Mouse (Mus musculus) heart, adult 2 months (tissue): Measurements from ENCODE around the gene Ccdc62. TPM values are rescaled to one million over a fixed set of nuclear protein-coding genes. Genes with fewer than 3 reads are reported as not detected.

Experiments
- DNase-seq, 2 experiments: peaks; one replicate each; pipeline ENCODE4 v3.0.0; 2021
- H3K27ac ChIP-seq: fragments of 200-600 bp; 2 replicates; pipeline ENCODE4 v1.8.1; 2022
- H3K27me3 ChIP-seq: fragments of 200-500 bp; 2 replicates; pipeline ENCODE4 v1.6.1; 2012; ENCODE audit warnings: mild to moderate bottlenecking, low read length, inconsistent platforms, mixed read lengths; ENCODE audit not compliant: control insufficient read depth, insufficient read depth
- H3K36me3 ChIP-seq: fragments of 200-500 bp; 2 replicates; pipeline ENCODE4 v1.6.1; 2012; ENCODE audit warnings: low read length, inconsistent platforms; ENCODE audit not compliant: control insufficient read depth, insufficient read depth
- H3K4me1 ChIP-seq: fragments of 200-500 bp; 2 replicates; pipeline ENCODE4 v1.6.1; 2011; ENCODE audit warnings: low read length; ENCODE audit not compliant: control insufficient read depth, insufficient read depth
- H3K4me3 ChIP-seq: fragments of 200-600 bp; 2 replicates; pipeline ENCODE4 v1.8.1; 2022
- H3K79me2 ChIP-seq: fragments of 200-500 bp; replicated peaks from 2 replicates; pipeline ENCODE4 v1.6.1; 2012; ENCODE audit warnings: mild to moderate bottlenecking, inconsistent platforms, low read length, moderate library complexity, mixed read lengths; ENCODE audit not compliant: control insufficient read depth, insufficient read depth
- H3K9ac ChIP-seq: fragments of 200-500 bp; 2 replicates; pipeline ENCODE4 v1.6.1; 2012; ENCODE audit warnings: low read depth, mild to moderate bottlenecking, control low read depth, inconsistent platforms, low read length, mixed read lengths
- CTCF ChIP-seq: fragments of 200-600 bp; IDR thresholded peaks from 2 replicates; pipeline ENCODE4 v1.8.1; 2022; ENCODE audit warnings: antibody characterized with exemption, mild to moderate bottlenecking, moderate library complexity
- EP300 ChIP-seq: fragments of 200-500 bp; IDR thresholded peaks from 2 replicates; pipeline ENCODE4 v1.6.1; 2011; ENCODE audit warnings: low read depth, low read length, control low read depth; ENCODE audit not compliant: insufficient read depth
- POLR2A ChIP-seq: fragments of 200-500 bp; IDR thresholded peaks from 2 replicates; pipeline ENCODE4 v1.6.1; 2011; ENCODE audit warnings: mild to moderate bottlenecking, low read depth, low read length, control low read depth; ENCODE audit not compliant: insufficient read depth
- WGBS: fragments of 180-500 bp; shearing (Covaris S2); methylation state at CpG from one replicate; pipeline ENCODE4 v1.1.7; 2018; 5-methylcytosine and 5-hydroxymethylcytosine counted together
- intact Hi-C: fragments of 180-260 bp; cut with DNase I; formaldehyde crosslinking; loops from one replicate; pipeline ENCODE4 v1.15.1; 2025
- polyA plus RNA-seq: library from polyadenylated mRNA; depleted of rRNA; stranded (reverse); fragments of >200 nt; gene quantifications from 2 replicates; pipeline ENCODE4 v1.2.3, GENCODE M21; 2012
- total RNA-seq, 2 experiments: library from RNA; stranded (reverse); gene quantifications; 2 replicates each; pipeline ENCODE4 v1.2.3; 2021

Gene Ccdc62
- total and polyA plus RNA-seq, 3 experiments: 1.9 to 2.5 (median 2.0) TPM

DNA sequence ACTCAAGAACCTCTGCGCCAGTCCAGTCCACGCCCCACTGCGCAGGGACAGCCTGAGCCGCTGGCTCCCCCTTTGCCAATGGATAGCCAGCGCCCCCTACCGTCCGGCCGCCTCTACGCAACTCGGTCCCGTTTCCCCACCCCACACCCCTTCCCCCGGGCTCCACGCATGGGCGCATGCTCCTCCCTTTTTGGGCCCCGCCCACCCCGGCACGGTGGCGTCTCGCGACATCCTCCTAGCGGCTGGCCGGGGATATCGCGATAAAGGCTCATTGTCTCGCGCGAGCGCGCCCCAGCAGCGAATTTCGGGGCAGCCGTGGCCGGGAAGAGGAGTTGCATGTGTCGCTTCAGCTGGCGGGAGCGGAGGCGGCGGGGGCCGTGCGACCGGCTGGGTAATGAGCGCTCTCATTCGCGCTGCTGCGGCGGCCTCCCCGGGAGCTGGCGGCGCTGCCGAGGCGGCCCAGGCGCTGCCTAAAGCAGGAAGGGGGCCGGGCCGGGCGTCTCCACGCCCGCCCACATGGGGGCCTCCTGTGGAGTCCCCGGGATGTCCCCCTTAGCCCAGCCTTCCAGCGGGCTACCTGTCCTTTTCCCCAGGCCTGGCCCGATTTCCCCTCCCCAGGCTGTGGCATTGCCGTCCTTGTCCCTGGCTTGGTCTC is 23.4 kb upstream of the Ccdc62 start, which contains the start of gene Denr:
Gene Denr, plus strand, starts transcription at position 200 of the 655 bp plus-strand sequence.
- H3K79me2 ChIP-seq: peaks cover 6% of the 10 kb centered on the region
- peak within 1 kb of the TSS; percentile 98 for H3K27ac ChIP-seq
- 0% methylated on average over 59 of the region's 61 CpGs for WGBS
- H3K4me1 ChIP-seq: peaks cover 4% of the 10 kb centered on the region
- peak; percentile 99 to 100 for DNase-seq
- H3K27me3 ChIP-seq: no peaks in the 10 kb centered on the region
- intact Hi-C loops: loop anchor here (2.0 to 5.0 kb wide), 5 partner anchors 76 to 280 kb away; partner anchors contain the start of genes Kntc1, Rsrc2 and Zcchc8
- no peaks in the 10 kb centered on the region; the same call in 1 of the 2 replicates for H3K36me3 ChIP-seq
- H3K4me3 ChIP-seq: peak within 1 kb of the TSS; percentile 93
- peak within 1 kb of the TSS; percentile 94 for H3K9ac ChIP-seq
- TF ChIP-seq POLR2A: peak; percentile 82
- 0 out of 2 replicates have a peak, but pooled peaks have one; percentile 55 for TF ChIP-seq EP300
- no peak; the same call in none of the 2 replicates for TF ChIP-seq CTCF

DNA sequence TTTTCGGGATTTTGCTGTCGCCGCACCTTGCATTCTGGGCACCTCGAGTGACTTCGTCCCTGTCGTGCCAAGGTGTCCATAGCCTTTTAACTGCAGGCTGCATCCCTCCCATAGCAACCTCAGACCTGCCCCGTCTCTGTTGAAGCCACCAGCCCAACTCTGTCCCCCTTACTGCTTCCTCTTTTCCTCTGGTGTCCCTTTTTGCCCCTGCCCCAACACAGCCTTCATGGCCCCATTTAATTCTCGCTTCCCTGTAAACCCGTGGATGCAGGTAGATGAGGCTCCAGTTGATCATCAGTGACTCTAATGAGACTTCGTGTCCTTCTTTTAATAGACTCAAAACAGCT is 22.9 kb upstream of the Ccdc62 start:
- H3K27ac ChIP-seq: peak overlapping the region; percentile 98
- intact Hi-C loops: loop anchor here (2.0 to 5.0 kb wide), 5 partner anchors 77 to 281 kb away; partner anchors contain the start of genes Kntc1, Rsrc2 and Zcchc8
- DNase-seq: no peak
- TF ChIP-seq CTCF (no peak), POLR2A (no peak), EP300 (no peak)
- H3K79me2 ChIP-seq: peaks cover 6% of the 10 kb centered on the region
- peak overlapping the region; percentile 93 for H3K4me3 ChIP-seq
- peak overlapping the region; percentile 94 for H3K9ac ChIP-seq
- WGBS: under 1% methylated on average over 10 of the region's 10 CpGs
- H3K4me1 ChIP-seq: peaks cover 4% of the 10 kb centered on the region
- no peaks in the 10 kb centered on the region for H3K27me3 ChIP-seq
- H3K36me3 ChIP-seq: no peaks in the 10 kb centered on the region; the same call in 1 of the 2 replicates

DNA sequence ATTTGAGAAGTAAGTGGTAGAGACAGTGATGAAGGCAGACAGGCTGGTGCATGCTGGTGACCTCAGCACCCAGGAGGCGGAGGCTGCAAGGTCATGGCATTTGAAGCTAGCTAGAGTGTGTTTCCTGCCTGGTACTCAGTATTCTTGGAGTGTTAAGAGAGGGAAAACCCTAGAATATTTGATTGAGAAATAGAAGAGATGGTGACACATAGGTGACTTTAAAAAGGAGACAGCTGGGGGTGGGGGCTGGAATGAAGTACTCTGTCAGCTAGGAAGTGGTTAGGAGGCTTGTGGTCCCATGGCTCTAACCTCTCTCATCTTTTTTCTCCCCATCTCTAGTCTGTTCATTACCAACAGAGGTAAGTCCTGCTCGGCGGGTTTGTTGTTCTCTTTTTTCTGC is 15.6 kb upstream of the Ccdc62 start:
- Histone ChIP-seq H3K36me3 (peaks cover 2% of the 10 kb centered on the region), H3K27me3 (no peaks in the 10 kb centered on the region)

DNA sequence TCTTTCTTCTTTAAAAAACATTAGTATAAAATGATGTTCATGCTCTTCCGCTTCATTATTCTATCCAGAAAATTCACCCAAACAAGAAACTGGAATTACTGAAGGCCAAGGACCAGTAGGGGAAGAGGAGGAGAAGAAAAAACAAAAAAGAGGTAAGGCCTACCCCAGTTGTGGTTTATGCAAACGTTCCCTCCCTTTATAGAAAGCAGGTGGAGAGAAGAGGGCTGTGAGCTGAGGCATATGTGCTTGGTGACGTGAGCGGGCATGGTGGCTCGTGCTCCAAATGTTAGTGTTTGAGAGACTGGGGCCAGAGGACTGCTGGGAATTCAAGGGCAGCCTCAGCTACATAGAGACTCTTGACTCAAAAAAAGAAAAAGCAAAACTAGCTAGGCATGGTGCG is 8.4 kb upstream of the Ccdc62 start:
- DNase-seq: no peak
- no peak overlapping the region for H3K27ac ChIP-seq
- no peak overlapping the region for H3K4me3 ChIP-seq
- TF ChIP-seq POLR2A (no peak), EP300 (no peak), CTCF (no peak)
- no peaks in the 10 kb centered on the region for H3K36me3 ChIP-seq
- no peaks in the 10 kb centered on the region for H3K27me3 ChIP-seq
- no peaks in the 10 kb centered on the region for H3K4me1 ChIP-seq
- WGBS: 89% methylated on average over 6 of the region's 6 CpGs
- no peak overlapping the region for H3K9ac ChIP-seq
- no peaks in the 10 kb centered on the region for H3K79me2 ChIP-seq
- intact Hi-C loops: no loop called here

More for the DNA sequence above, 15.6 kb upstream of the Ccdc62 start:
- Histone ChIP-seq H3K4me1 (peaks cover 2% of the 10 kb centered on the region), H3K9ac (no peak overlapping the region), H3K27ac (no peak overlapping the region), H3K4me3 (no peak overlapping the region), H3K79me2 (peaks cover under 1% of the 10 kb centered on the region; the same call in 1 of the 2 replicates)
- no peak for DNase-seq
- 78% methylated on average over 3 of the region's 3 CpGs for WGBS
- TF ChIP-seq POLR2A (no peak), EP300 (no peak), CTCF (no peak)
- intact Hi-C loops: no loop called here

DNA sequence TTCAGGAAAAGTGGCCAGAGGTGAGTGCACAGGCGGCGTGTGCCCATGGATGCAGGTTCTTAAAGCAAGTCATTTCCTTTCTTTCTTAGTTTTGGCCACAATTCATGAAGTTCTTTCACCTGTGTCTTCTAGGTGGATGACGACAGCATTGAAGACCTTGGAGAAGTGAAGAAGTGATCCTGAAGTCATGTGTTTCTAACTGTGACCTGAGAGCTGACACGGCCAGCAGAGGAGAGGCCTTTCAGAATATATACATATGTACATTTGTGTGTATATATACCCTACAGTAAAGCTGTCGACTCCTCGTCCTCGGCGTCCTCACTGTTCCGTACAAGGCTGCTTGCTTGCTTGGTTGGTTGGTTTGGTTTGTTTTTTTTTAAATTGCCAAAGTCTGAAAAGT is 3.4 kb upstream of the Ccdc62 start, which contains the start of gene Gm43518:
Gene Gm43518, plus strand, starts transcription at position 301 of the 400 bp plus-strand sequence.
- TF ChIP-seq POLR2A (no peak), CTCF (no peak), EP300 (no peak)
- Histone ChIP-seq H3K9ac (no peak within 1 kb of the TSS), H3K27me3 (no peaks in the 10 kb centered on the region), H3K4me3 (no peak within 1 kb of the TSS), H3K27ac (no peak within 1 kb of the TSS), H3K4me1 (peaks cover 2% of the 10 kb centered on the region), H3K79me2 (no peaks in the 10 kb centered on the region), H3K36me3 (no peaks in the 10 kb centered on the region; the same call in 1 of the 2 replicates)
- intact Hi-C loops: no loop called here
- WGBS: 91% methylated on average over 9 of the region's 9 CpGs
- DNase-seq: no peak

DNA sequence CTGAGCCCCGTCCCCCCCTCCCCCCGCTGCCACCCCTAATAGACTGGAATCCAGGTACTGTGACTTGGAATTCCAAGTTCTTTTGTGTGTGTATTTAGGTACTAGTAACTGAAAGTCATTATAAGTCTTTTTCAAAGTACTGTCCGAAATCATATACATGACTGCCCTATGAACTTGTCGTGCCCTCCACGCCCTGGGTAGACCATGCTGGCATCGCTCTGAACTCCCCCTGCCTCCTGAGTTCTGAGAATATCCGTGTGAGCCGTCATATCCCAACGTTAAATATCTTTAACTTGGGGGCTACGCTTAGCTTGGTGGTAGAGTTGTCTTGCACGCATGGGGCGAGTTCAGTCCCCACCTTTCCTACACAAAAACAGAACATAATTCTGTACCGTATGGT is 652 bp downstream of the Ccdc62 start:
- intact Hi-C loops: no loop called here
- WGBS: 44% methylated on average over 13 of the region's 13 CpGs
- H3K36me3 ChIP-seq: no peaks in the 10 kb centered on the region; the same call in 1 of the 2 replicates
- TF ChIP-seq POLR2A (no peak), CTCF (no peak), EP300 (no peak)
- H3K79me2 ChIP-seq: no peaks in the 10 kb centered on the region
- peaks cover 2% of the 10 kb centered on the region for H3K4me1 ChIP-seq
- peak overlapping the region; percentile 96 for H3K4me3 ChIP-seq
- H3K27me3 ChIP-seq: no peaks in the 10 kb centered on the region
- DNase-seq: no peak
- H3K27ac ChIP-seq: peak overlapping the region; percentile 98
- peak overlapping the region; percentile 97 for H3K9ac ChIP-seq
